Mouse (Mus musculus) thymus, postnatal 0 days (tissue): ENCODE data around the gene Mrln. TPM values are rescaled to one million over a fixed set of nuclear protein-coding genes. Genes with fewer than 3 reads are reported as not detected.
"Not testable (repeated sequence)": the region's sequence is repeated elsewhere in the genome, so short reads cannot be mapped to it uniquely, and the experiment has no call there.

Experiments used
- DNase-seq: peaks from one replicate; pipeline ENCODE4 v3.0.0-alpha.2; 2015; ENCODE audit warnings: low spot score
- polyA plus RNA-seq: library from polyadenylated mRNA; unstranded; fragments of >200 nt; fragmentation: Nextera tagmentation; extraction: Ambion mirVana; gene quantifications from 2 replicates; pipeline ENCODE4 v1.2.1, GENCODE M21; 2015

Gene Mrln
- polyA plus RNA-seq, 1 experiment from 2014 or later = 2.4 TPM

DNA sequence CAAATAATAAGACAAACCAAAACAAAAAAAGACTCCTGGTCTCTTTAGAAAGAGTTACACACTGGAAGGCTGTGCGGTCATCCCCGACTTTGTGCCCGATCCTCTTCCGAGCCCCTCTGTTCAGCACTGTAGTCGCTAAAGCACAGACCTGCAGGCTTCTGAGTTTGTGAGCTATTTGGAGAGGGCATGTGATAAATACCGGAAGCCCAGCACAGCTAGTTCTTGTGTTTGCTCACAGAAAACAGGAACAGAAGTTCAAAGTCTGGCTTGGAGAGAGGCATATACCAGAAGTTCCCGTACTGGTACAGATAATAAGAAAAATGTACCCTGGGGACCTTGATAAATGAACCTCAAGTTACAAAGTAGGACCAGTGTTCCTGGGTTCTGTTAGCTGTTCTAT is 9.2 kb upstream of the Mrln start:
- DNase-seq = no peak

GRCm38 (mm10) chr10:70195786-70196185 is 8.7 kb upstream of the Mrln start:
- no peak for DNase-seq

- no peak for DNase-seq
Observed at GRCm38 (mm10) chr10:70196666-70197065, 7.8 kb upstream of the Mrln start.

GRCm38 (mm10) chr10:70197601-70198000 is 6.9 kb upstream of the Mrln start:
- DNase-seq = no peak

- DNase-seq = no peak
Observed at GRCm38 (mm10) chr10:70198012-70198411, 6.5 kb upstream of the Mrln start.

DNA sequence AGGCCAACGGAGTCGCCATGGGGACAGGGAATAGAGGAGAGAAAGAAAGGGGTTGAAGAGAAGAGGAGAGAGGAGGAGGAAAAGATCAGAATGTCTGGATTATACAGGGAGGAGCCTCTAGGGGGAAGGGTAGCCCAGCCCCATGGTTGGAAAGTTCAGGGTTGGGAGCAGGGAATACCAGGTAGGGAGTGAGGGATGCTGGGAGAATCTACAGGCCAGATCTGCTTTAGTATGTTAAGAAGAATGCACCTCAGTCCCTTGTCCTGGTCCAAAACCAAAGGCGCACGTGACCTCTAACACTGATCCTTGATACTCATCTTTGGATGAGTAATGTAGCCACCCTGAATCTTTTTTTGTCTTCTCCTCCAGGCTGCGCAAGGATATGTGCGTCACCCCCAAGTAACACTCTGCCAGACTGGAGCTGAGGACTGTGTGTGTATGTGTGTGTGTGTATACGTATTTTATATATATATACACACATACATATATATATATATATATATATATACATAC is 5.5 kb upstream of the Mrln start:
- no peak for DNase-seq

DNA sequence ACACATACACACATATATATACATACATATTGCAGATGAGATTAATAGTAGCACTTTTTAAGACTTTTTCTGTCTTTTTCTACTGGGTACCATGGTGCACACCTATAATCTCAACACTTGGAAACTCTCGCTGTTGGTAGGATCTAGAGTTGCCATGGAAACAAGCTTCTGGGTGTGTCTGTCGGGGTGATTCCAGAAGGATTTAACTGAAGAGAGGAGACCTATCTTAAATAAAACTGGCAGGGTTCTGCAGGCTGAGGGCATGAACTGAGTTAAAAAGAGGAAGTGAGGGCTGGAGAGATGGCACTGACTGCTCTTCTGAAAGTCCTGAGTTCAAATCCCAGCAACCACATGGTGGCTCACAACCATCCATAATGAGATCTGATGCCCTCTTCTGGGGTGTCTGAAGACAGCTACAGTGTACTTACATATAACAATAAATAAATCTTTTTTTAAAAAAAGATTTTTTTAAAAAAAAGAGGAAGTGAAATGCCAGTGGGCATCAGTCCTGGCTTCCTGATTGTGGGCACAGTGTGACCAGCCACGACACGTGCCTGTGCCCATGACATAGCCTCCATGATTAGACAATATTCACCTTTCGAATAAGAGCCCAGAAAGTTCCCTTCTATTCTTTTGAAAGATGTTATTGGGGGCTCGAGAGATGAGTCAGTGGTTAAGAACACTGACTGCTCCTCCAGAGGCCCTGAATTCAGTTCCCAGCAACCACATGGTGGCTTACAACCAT is 4.8 kb upstream of the Mrln start:
- DNase-seq = no peak

GRCm38 (mm10) chr10:70200889-70201500 is 3.5 kb upstream of the Mrln start:
- no peak for DNase-seq

DNA sequence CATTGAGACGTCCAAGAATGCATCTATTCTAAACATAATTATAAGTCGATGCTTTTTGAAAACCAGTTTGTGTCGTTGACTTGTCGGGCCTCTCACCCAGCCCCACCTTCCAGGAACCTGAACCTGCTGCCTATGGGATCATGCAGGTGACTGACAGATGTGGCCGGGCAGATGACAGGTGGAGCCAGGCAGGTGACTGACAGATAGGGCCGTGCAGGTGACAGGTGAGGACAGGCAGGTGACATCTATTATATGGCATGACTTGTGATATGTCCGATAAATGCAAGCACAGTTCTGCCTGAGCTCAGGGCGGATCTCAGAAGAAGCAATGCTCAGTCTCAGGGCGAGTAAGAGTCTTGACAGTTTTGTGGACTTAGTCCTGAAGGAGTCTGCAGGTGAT is 6.8 kb downstream of the Mrln start:
- no peak for DNase-seq

- DNase-seq = no peak
Observed at GRCm38 (mm10) chr10:70220971-70221370, 16.5 kb downstream of the Mrln start.

- DNase-seq = not testable (repeated sequence)
Observed at GRCm38 (mm10) chr10:70222231-70222630, 17.8 kb downstream of the Mrln start.

- no peak for DNase-seq
Observed at GRCm38 (mm10) chr10:70224571-70224970, 20.1 kb downstream of the Mrln start.

DNA sequence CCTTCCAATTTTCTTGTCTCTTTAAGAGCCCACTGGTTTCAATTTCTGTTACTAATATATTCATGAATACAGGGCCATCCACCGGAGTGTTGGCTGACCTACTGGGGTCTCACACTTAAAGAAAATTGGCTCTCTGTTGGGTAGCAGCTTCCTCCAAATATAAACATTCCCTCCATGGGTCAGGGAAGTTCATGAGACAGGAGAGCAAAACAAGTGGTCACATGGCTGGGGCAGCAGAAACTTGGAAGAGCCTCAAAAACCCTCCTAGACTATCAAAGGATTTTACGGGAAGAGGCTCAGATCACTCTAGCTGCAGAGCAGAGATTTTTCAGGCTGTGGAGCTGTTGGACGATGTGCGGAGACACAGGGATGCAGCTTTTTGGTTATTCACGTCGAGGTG is 21.3 kb downstream of the Mrln start:
- no peak for DNase-seq

- no peak for DNase-seq
Observed at GRCm38 (mm10) chr10:70226608-70227007, 22.1 kb downstream of the Mrln start.

GRCm38 (mm10) chr10:70230352-70230751 is 25.9 kb downstream of the Mrln start:
- no peak for DNase-seq

GRCm38 (mm10) chr10:70237936-70238335 is 33.5 kb downstream of the Mrln start:
- DNase-seq = no peak

DNA sequence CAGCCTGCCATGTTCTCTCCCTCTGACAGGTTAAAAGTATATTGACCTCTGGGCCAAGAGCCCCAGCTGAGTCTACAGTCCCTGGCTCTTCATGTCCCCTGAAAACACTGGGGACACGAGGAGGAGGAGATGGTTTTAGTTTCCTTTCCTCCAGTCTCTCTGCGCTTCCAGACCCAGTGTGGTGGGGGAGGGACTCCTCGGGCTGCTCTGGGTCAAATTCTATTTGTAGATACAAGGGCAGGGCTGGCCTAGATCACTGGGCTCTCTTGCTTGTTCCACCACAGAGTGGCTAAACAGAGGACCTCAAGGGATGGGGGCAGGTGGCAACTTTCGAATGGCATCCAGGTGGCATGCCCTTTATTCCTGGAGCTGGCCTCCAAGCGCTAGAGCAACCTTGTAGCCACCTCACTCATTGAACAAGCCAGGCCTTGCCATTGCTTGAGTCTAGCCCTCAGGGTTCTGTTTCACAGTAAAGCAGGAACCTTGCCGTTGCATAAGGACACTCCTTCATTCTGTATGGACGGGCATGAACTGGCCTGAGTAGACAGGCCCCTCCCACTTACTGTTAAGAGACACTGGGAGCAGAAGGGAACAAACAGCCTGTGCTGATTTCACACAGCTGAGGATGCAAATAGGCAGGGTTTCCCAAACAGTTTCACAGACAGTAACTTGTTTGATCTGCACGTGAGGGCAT is 38.4 kb downstream of the Mrln start:
- no peak for DNase-seq

DNA sequence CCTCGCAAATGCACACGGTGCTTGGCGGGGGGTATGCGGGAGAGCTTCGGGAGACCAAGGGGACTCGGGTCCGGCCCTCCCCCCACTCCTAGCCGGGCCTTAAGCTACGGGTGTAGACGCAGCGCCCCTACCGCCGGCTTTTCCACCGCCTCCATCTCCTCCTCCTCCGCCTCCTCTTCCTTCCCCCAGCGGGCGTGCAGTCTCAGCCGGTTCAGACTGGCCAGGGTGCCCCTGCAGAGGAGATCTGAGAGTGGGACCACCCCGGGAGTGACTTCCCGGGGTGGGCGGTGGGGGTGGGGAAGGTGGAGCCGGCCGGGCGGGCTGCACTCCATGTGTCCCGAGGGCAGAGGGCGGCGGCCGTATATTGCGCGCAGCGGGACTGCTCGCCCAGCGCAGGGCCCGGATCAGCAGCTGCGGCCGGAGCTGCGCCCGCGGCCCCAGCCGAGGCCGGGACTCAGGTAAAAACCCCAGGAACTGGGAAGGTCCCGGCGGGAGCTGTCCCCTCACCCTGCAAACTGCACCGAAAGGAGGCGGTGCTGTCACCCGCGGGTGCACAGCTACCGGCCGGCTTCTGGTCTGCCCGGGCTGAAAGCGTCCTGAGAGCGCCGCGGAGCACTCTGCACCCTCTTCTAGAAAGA is 40.6 kb downstream of the Mrln start, which contains the start of gene Slc16a9:
TSS of gene Slc16a9 (plus strand) at position 180 of the 638 bp plus-strand sequence.
- no peak for DNase-seq

- no peak for DNase-seq
Observed at GRCm38 (mm10) chr10:70245559-70245945, 41.1 kb downstream of the Mrln start.

GRCm38 (mm10) chr10:70246076-70246475 is 41.6 kb downstream of the Mrln start:
- DNase-seq = no peak

DNA sequence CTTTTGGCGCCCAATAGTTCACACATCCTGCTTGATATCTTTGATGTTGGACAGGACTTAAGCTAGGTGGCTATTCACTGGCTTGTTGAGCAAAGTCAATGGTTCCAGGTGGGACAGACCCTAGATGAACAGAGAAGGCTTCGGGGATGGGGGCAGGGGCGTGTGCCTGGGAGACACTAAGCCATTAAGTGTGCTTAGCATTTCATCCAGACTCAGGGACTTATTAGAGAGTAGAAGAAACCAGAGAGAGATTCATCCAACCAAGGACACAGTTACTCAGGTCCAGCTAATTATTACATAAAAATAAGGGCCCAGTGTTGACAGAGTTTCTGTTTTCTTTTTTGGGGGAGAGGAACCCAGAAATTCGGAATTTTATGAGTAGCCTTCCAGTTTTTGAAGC is 45.9 kb downstream of the Mrln start:
- no peak for DNase-seq

- DNase-seq = no peak
Observed at GRCm38 (mm10) chr10:70250766-70251165, 46.3 kb downstream of the Mrln start.
